Mouse (Mus musculus): Measurements from ENCODE around the gene Plekha7. TPM values are rescaled to one million over a fixed set of nuclear protein-coding genes. Genes with fewer than 3 reads are reported as not detected.

The Plekha7 gene
- polyA plus RNA-seq, 1 experiment = 1.3 TPM

DNA sequence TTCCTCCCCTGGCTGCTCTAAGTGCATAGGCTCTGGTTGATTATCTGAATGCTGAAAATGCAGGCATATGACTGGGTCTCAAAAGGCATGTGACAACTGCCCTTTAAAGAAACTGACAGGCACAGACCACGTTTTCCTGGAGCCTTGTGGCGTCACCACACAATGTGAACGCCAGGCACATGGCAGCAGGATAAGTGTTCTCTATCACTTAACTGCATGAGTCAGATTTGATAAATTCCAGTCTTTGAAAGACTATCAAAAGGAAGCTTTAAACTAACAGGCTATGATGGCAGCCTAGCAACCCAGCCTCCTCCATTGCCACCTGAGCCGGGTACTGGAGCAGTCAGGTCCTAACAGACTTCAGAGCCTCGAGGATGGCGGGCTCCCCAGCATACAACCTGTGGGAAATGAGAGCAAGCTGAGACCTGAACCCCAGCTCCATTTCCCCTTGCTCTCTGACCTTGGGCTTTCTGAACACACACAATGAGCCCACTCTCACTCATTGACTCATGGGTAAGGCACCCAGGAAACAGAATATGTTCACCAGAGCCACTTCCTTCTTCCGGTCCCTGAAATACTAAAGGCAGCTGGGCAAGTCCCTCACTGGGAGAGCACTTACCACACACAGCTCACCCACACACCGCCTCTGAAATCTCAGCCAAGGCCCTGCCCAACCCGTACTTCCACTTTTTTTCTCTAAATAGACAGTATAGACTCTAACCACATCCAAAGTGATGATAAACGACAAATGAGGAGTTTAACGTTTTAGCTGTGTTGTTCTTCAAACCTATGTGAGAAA is 77.2 kb downstream of the Plekha7 start:
- no peaks in the 10 kb centered on the region for H3K36me3 ChIP-seq (replicated peaks; ENCODE audit: low read length)
- H3K4me3 ChIP-seq (replicated peaks) = no peak overlapping the region
- H3K27me3 ChIP-seq (replicated peaks) = peaks cover 64% of the 10 kb centered on the region
- H3K9me3 ChIP-seq = no peaks in the 10 kb centered on the region
- H3K4me1 ChIP-seq = peaks cover 13% of the 10 kb centered on the region
- TF ChIP-seq FLI1 (IDR thresholded peaks at IDR 0.05; ENCODE audit: low read length) = no peak
- no peak for TF ChIP-seq GATA1 (IDR thresholded peaks at IDR 0.05; ENCODE audit: borderline replicate concordance, low read length)

DNA sequence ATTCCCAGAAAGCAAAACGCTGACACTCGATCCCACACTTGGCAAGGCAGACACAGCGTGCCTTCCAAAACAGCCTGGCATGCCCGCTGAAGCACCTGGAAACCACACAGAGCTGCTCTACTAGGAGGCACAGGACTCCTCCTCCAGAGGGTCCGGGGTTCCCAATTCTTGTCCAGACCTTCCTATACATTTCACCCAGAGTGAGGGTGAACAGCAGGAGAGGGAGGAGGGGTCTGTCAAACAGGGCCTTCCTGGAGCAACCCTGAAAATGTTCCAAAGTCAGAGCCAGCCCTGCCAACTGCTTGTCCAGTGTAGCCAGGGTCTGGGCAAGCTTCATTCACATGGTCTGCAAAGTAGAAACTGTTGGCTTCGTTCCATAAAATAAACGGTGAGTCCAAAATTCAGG is 81.3 kb downstream of the Plekha7 start:
- Histone ChIP-seq H3K4me3 (replicated peaks) (no peak overlapping the region), H3K4me1 (peaks cover 13% of the 10 kb centered on the region), H3K9me3 (no peaks in the 10 kb centered on the region), H3K27me3 (replicated peaks) (peaks cover 56% of the 10 kb centered on the region), H3K36me3 (replicated peaks; ENCODE audit: low read length) (no peaks in the 10 kb centered on the region)
- TF ChIP-seq GATA1 (IDR thresholded peaks at IDR 0.05; ENCODE audit: borderline replicate concordance, low read length) = no peak
- no peak for TF ChIP-seq FLI1 (IDR thresholded peaks at IDR 0.05; ENCODE audit: low read length)

DNA sequence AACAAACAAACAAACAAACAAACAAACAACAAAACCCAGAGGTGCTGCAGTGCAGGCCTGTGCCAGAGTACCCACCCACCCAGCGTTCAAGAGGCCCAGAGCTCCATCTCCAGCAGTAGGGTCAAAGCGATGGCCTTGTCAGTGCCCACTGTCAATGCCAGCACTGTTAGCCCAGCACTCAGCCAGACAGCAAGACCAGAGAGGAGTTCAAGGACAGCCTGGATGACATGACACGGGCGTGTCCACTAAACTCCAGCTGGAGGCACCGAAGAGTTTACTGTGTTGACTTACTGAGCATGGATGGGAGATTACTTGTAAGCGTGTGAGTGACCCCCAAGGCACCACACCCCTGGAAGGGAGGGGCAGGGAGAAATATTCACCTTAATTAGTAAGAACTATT is 81.9 kb downstream of the Plekha7 start:
- H3K36me3 ChIP-seq (replicated peaks; ENCODE audit: low read length) = no peaks in the 10 kb centered on the region
- no peak overlapping the region for H3K4me3 ChIP-seq (replicated peaks)

DNA sequence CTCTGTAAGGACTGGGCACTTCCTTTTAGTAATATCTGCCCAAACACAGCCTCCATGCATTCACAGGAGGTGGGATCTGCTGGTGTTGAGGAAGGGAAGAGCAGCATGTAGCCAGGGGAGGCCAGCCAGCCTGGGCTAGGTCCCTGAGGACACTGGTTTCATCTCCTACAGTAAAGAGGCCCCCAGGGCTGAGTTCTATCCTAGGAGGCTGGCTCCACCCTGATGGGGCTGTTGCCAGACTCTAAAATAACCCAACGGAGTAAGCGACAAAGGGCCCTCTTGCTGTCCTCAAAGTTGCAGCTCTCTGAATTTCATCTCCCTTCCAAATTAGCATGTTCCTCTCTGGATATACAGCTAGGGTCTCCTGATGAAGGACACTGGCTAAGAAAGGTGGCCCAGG is 83.6 kb downstream of the Plekha7 start:
- H3K36me3 ChIP-seq (replicated peaks; ENCODE audit: low read length) = no peaks in the 10 kb centered on the region
- no peak for TF ChIP-seq FLI1 (IDR thresholded peaks at IDR 0.05; ENCODE audit: low read length)
- no peak for TF ChIP-seq GATA1 (IDR thresholded peaks at IDR 0.05; ENCODE audit: borderline replicate concordance, low read length)
- H3K9me3 ChIP-seq = no peaks in the 10 kb centered on the region
- peaks cover 57% of the 10 kb centered on the region for H3K27me3 ChIP-seq (replicated peaks)
- no peak overlapping the region for H3K4me3 ChIP-seq (replicated peaks)
- no peaks in the 10 kb centered on the region for H3K4me1 ChIP-seq

More for the DNA sequence above, 81.9 kb downstream of the Plekha7 start:
- no peak for TF ChIP-seq GATA1 (IDR thresholded peaks at IDR 0.05; ENCODE audit: borderline replicate concordance, low read length)
- TF ChIP-seq FLI1 (IDR thresholded peaks at IDR 0.05; ENCODE audit: low read length) = no peak
- H3K4me1 ChIP-seq = peaks cover 11% of the 10 kb centered on the region
- peaks cover 54% of the 10 kb centered on the region for H3K27me3 ChIP-seq (replicated peaks)
- no peaks in the 10 kb centered on the region for H3K9me3 ChIP-seq

DNA sequence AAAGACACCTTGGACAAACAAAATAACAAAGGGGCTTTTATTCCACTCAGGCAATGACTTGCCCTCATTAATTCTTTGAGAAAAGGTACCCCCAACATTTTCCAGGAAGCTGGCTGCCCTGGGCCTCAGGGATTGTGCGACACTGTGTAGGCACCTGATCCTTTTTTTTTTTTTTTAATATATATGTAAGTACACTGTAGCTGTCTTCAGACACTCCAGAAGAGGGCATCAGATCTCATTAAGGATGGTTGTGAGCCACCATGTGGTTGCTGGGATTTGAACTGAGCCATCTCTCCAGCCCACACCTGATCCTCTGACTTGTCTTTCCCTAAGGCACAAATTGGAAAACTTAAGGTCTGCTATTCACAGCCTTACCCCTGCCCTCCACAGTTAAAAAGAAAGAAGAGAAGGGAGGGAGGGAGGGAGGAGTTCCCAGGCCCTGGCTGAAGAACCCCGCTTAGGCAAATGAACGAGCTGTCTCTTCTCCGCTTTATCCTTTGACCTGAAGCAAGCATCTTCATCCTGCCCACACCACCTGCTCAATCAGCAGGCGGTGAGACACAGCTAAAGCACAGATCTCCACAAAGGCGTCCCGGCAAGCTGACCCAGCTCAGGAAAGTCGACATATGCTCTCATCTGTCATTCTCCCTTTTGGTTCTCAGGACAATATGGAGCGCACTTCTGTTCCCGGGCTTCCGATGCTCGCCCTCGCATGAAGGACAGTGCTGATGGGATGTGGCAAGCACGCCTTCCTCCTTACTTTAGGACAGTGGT is 85.0 kb downstream of the Plekha7 start:
- TF ChIP-seq FLI1 (IDR thresholded peaks at IDR 0.05; ENCODE audit: low read length) = no peak
- TF ChIP-seq GATA1 (IDR thresholded peaks at IDR 0.05; ENCODE audit: borderline replicate concordance, low read length) = no peak
- Histone ChIP-seq H3K4me3 (replicated peaks) (no peak overlapping the region), H3K27me3 (replicated peaks) (peaks cover 56% of the 10 kb centered on the region), H3K4me1 (no peaks in the 10 kb centered on the region), H3K36me3 (replicated peaks; ENCODE audit: low read length) (no peaks in the 10 kb centered on the region), H3K9me3 (0 out of 2 replicates have a peak, but pooled peaks cover 4% of the 10 kb centered on the region)

DNA sequence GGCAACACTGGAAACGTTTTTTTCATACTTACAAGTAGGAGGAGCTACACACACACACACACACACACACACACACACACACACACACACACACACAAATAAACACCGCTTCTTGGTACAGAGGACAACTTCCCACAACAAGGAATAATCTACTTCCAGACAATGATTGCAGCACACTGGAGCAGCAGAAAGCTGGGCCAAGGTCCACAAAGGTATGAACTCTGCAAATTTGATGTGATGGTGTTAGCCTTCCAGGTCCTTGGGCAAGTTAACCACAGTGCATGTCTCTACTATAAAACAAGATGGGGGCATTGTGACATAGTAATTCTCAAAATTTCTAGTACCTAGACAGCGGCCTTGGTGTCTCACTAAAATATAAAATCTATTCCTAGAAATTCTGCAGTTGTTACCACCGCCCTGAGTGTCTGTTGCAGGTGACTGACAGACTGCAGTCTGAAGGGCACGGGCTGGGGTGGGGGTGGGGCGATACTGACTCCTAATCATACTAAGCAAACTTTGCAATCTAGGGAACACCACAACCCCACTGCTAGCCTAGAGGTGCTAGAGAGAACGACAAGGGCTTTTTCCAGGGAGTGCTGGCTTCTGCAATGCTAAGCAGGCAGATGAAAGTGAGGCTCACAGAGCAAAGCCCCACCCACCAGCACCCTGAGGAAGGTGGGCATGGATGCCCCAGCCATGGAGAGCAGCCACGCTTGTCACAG is 85.7 kb downstream of the Plekha7 start:
- 0 out of 2 replicates have a peak, but pooled peaks cover 4% of the 10 kb centered on the region for H3K9me3 ChIP-seq
- no peaks in the 10 kb centered on the region for H3K4me1 ChIP-seq
- H3K4me3 ChIP-seq (replicated peaks) = no peak overlapping the region
- TF ChIP-seq FLI1 (IDR thresholded peaks at IDR 0.05; ENCODE audit: low read length) = no peak
- no peak for TF ChIP-seq GATA1 (IDR thresholded peaks at IDR 0.05; ENCODE audit: borderline replicate concordance, low read length)
- peaks cover 51% of the 10 kb centered on the region for H3K27me3 ChIP-seq (replicated peaks)
- no peaks in the 10 kb centered on the region for H3K36me3 ChIP-seq (replicated peaks; ENCODE audit: low read length)

DNA sequence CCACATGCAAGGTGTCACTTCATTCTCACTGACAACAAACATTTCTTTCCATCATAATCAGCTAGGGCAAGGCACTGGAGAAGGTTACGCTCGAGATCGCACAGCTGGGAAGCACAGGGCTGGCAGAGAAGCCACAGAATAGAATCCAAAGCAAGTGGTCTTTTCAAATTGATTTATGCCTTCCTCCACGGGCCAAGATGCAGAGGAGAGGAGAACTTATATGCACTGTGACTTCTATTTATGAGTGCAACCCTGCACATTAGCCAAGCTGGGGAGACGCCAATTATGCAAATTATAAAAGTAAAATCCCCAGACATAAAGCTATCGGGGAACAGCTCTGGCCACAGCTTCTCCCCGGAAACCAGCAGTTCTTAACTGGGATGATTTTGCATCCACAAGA is 86.3 kb downstream of the Plekha7 start:
- Histone ChIP-seq H3K27me3 (replicated peaks) (peaks cover 45% of the 10 kb centered on the region), H3K4me1 (no peaks in the 10 kb centered on the region), H3K9me3 (0 out of 2 replicates have a peak, but pooled peaks cover 4% of the 10 kb centered on the region), H3K4me3 (replicated peaks) (no peak overlapping the region), H3K36me3 (replicated peaks; ENCODE audit: low read length) (no peaks in the 10 kb centered on the region)
- TF ChIP-seq GATA1 (IDR thresholded peaks at IDR 0.05; ENCODE audit: borderline replicate concordance, low read length) = no peak
- no peak for TF ChIP-seq FLI1 (IDR thresholded peaks at IDR 0.05; ENCODE audit: low read length)

DNA sequence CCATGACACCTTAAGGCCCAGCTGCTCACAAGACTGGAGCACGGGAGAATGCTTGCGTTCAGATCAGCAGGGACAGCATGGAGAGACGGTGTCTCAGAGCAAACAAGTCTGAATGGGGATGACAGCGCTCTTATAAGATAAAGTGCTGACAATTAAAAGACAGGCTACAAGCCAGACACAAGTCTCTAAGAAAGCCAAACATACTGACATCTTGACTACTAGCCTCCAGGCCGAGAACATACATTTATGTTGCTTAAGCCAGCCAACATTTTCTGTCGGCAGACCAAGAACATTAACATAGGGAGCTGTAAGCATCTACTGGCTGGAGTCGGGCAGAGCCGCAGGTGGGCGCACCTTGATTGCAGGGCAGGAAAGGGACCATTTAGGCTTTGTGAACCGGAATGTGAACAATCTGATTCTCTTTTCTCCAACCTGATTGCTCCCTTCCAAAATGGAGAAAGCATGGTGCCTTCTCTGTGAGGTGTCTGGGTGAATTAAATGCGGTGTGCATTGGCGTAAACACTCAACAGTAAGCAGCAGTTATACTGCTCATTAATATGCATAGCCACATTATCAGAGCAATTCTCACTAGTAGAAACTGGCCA is 88.0 kb downstream of the Plekha7 start:
- no peaks in the 10 kb centered on the region for H3K4me1 ChIP-seq
- no peak overlapping the region for H3K4me3 ChIP-seq (replicated peaks)
- TF ChIP-seq GATA1 (IDR thresholded peaks at IDR 0.05; ENCODE audit: borderline replicate concordance, low read length) (no peak), FLI1 (IDR thresholded peaks at IDR 0.05; ENCODE audit: low read length) (no peak)
- peaks cover 12% of the 10 kb centered on the region for H3K9me3 ChIP-seq
- H3K27me3 ChIP-seq (replicated peaks) = peaks cover 35% of the 10 kb centered on the region
- H3K36me3 ChIP-seq (replicated peaks; ENCODE audit: low read length) = no peaks in the 10 kb centered on the region

DNA sequence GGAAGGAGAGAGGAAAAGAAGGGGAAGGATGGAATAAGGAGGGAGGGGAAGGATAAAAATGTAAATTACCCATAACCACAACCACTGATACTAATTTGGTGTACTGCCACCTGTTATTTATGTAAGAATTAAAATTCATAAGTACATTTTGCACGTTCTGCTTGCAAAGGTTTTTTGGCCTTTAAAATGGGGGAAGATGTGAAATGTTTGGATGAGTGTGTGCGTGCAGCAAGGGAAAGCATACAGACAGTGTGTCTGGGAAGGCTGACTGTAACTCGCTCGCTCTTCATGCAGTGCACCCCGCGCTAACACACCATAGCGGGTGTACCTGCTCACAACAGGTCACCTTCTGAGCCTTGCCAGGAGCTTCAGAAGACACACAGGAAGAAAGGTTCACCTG is 90.4 kb downstream of the Plekha7 start:
- H3K4me3 ChIP-seq (replicated peaks) = no peak overlapping the region
- H3K27me3 ChIP-seq (replicated peaks) = peaks cover 37% of the 10 kb centered on the region
- peaks cover 12% of the 10 kb centered on the region for H3K9me3 ChIP-seq
- TF ChIP-seq GATA1 (IDR thresholded peaks at IDR 0.05; ENCODE audit: borderline replicate concordance, low read length) (no peak), FLI1 (IDR thresholded peaks at IDR 0.05; ENCODE audit: low read length) (no peak)
- H3K4me1 ChIP-seq = no peaks in the 10 kb centered on the region
- H3K36me3 ChIP-seq (replicated peaks; ENCODE audit: low read length) = no peaks in the 10 kb centered on the region
